Mouse (Mus musculus) kidney, postnatal 25 days (tissue): ENCODE measurements at regions not wholly inside any gene's neighbourhood (a gene's known extent, or its start where the extent isn't known, plus 50 kb on each side); places are given as distances from the start of the nearest gene placed in this dataset.
"Not testable (repeated sequence)": the region's sequence is repeated elsewhere in the genome, so short reads cannot be mapped to it uniquely, and the experiment has no call there.

Source experiments
- DNase-seq, 2 experiments: peaks; one replicate each; pipeline ENCODE4 v3.0.0; 2021; ENCODE audit warnings: mixed read lengths in 2 of 2

- not testable (repeated sequence) for DNase-seq
Measured at GRCm38 (mm10) chr13:103620958-103621357, 153.4 kb downstream of the Srek1 start.

GRCm38 (mm10) chr13:103613333-103613725 is 161.1 kb downstream of the Srek1 start:
- no peak for DNase-seq

- no peak for DNase-seq
Measured at GRCm38 (mm10) chr13:103612720-103613332, 161.6 kb downstream of the Srek1 start.

GRCm38 (mm10) chr13:103602302-103602701 is 172.1 kb downstream of the Srek1 start:
- DNase-seq: no peak

GRCm38 (mm10) chr13:103592371-103592770 is 182.0 kb downstream of the Srek1 start:
- DNase-seq: peak; percentile 35 to 62

GRCm38 (mm10) chr13:103591874-103592273 is 182.5 kb downstream of the Srek1 start:
- no peak for DNase-seq

GRCm38 (mm10) chr13:103591381-103591780 is 183.0 kb downstream of the Srek1 start:
- not testable (repeated sequence) for DNase-seq

- no peak for DNase-seq
Measured at GRCm38 (mm10) chr13:103589646-103590045, 184.8 kb downstream of the Srek1 start.

- no peak for DNase-seq
Measured at GRCm38 (mm10) chr13:103576856-103577255, 197.6 kb downstream of the Srek1 start.

GRCm38 (mm10) chr13:103564715-103565114 is 209.7 kb downstream of the Srek1 start:
- no peak for DNase-seq

- DNase-seq: no peak
Measured at GRCm38 (mm10) chr13:103561795-103562705, 212.4 kb downstream of the Srek1 start.

- DNase-seq: no peak
Measured at GRCm38 (mm10) chr13:103558915-103559314, 215.5 kb downstream of the Srek1 start.

GRCm38 (mm10) chr13:103539577-103539976 is 205.3 kb upstream of the Mast4 start:
- DNase-seq: peak in 1 of 2 experiments; percentile 39

GRCm38 (mm10) chr13:103513825-103514224 is 179.5 kb upstream of the Mast4 start:
- no peak for DNase-seq

GRCm38 (mm10) chr13:103512476-103512875 is 178.2 kb upstream of the Mast4 start:
- DNase-seq: no peak

- no peak for DNase-seq
Measured at GRCm38 (mm10) chr13:103504987-103505386, 170.7 kb upstream of the Mast4 start.

- DNase-seq: no peak
Measured at GRCm38 (mm10) chr13:103499376-103499775, 165.1 kb upstream of the Mast4 start.

- DNase-seq: no peak
Measured at GRCm38 (mm10) chr13:103494371-103494770, 160.1 kb upstream of the Mast4 start.

- no peak for DNase-seq
Measured at GRCm38 (mm10) chr13:103493567-103493966, 159.3 kb upstream of the Mast4 start.

GRCm38 (mm10) chr13:103490049-103490448 is 155.8 kb upstream of the Mast4 start:
- DNase-seq: no peak

- no peak for DNase-seq
Measured at GRCm38 (mm10) chr13:103484092-103484491, 149.8 kb upstream of the Mast4 start.

- DNase-seq: peak in 1 of 2 experiments; percentile 12
Measured at GRCm38 (mm10) chr13:103483392-103483791, 149.1 kb upstream of the Mast4 start.

GRCm38 (mm10) chr13:103476328-103476727 is 142.0 kb upstream of the Mast4 start:
- DNase-seq: no peak

- DNase-seq: no peak
Measured at GRCm38 (mm10) chr13:103472216-103472615, 137.9 kb upstream of the Mast4 start.
